Mouse (Mus musculus) erythroblast, embryonic 14.5 days (primary cell): ENCODE measurements at regions not wholly inside any gene's neighbourhood (a gene's known extent, or its start where the extent isn't known, plus 50 kb on each side); places are given as distances from the start of the nearest gene placed in this dataset.

Source experiments
- GATA1 ChIP-seq: IDR thresholded peaks from 2 replicates; pipeline ENCODE4 v1.6.1; 2012; ENCODE audit warnings: low read length, inconsistent platforms, mixed read lengths
- TAL1 ChIP-seq: IDR thresholded peaks from 3 replicates; pipeline ENCODE4 v1.6.1; 2012; ENCODE audit warnings: low read length, inconsistent platforms, mixed read lengths

- no peak for TF ChIP-seq TAL1
- TF ChIP-seq GATA1: no peak
Measured at GRCm38 (mm10) chr17:16926200-16926599, 137.7 kb upstream of the Zfp960 start.
